Mouse (Mus musculus): ENCODE results near the gene Hmga1. TPM values are rescaled to one million over a fixed set of nuclear protein-coding genes. Genes with fewer than 3 reads are reported as not detected.

The Hmga1 gene
- 10 to 100 TPM; 47.6 to 52.8 TPM for total RNA-seq (2021)

DNA sequence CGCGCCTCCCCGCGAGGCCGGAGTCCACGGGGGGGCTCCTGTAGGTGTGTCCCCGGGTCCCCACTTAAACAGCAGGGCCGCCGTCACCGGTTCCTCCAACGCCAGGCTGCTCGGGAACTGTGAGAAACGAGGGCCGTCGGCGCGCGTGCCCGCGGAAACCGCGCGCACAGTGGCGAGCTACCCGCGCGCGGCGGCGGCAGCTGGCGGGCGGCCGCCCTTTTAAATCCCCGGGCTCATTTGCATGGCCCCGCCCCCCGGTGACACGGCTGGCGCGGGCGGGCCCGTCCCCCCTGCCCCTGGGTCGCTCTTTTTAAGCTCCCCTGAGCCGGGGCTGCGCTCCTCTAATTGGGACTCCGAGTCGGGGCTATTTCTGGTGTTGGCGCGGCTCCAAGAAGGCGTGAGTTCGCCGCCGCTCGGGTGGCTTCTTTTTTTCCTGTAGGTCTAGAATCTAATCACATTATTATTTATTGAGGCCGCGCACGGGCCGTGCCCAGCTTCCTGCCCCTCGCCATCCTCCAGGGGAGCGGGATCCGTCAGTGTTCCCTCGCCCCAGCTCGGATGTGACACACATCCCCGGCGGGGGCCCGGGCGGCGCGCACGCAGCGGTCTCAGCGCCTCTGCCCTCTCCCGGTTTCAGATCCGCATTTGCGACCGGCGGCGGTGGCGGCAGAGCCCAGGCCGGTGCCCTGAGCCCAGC, at the start of gene Hmga1:
TSS of gene Hmga1 (plus strand) at position 183 of the 697 bp plus-strand sequence.
- intact Hi-C loops (cut with DNase I) = no loop called here
- peak; percentile 80 to 82 for DNase-seq (ENCODE audit: low spot score in 2 of 2)

DNA sequence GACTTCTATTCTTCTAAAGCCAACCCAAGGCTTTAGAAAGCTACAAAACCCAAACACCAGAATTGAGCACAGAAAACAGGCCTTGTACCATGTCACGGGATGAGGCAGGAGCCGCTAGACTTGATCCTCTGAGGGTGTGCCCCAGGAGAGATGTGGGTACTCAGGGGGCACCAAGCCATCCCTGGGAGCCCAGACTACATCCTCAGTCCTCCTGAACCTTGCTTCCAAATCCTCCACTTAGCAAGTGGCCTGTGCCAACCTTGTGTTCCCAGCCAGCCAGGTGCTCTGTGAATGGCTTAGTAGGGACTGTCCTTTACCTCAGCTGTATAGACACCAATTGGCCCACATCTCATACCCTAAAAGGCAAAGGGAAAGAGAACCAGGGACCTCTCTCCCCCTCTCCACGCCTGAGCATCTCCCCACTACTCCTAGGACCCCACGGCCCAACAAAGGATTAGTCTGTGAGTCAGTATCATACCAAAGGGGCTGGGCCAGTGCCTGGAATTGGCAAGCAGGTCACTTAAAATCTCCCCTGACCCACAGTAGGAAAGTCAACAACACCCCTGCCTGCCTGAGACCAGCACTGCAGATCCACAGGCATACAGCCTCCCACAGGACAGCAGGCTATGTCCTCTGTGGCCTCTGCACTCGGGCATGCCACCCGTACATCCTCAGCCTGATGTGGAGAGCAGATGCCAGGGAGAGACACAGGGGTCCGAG, 49.3 kb upstream of the Hmga1 start:
- DNase-seq (ENCODE audit: low spot score in 2 of 2) = no peak
- intact Hi-C loops (cut with DNase I) = no loop called here

DNA sequence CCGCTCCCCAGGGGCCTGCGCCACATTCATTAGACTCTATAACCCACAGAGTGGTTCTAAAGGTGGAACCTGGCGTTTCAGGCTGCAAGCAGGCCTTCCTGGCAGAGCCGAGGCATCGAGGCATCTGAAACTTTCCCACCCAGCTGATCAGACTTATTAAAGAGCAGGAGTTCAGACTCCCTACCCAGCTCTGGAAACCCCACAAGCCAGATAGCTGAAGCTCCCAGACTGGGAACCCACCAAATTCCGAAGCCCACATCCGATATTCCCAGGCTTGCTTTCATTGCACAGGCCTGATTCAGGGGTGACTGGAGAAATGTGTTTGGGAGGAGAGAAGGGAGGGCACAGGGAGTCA, 48.7 kb upstream of the Hmga1 start:
- intact Hi-C loops (cut with DNase I) = no loop called here
- no peak for DNase-seq (ENCODE audit: low spot score in 2 of 2)

DNA sequence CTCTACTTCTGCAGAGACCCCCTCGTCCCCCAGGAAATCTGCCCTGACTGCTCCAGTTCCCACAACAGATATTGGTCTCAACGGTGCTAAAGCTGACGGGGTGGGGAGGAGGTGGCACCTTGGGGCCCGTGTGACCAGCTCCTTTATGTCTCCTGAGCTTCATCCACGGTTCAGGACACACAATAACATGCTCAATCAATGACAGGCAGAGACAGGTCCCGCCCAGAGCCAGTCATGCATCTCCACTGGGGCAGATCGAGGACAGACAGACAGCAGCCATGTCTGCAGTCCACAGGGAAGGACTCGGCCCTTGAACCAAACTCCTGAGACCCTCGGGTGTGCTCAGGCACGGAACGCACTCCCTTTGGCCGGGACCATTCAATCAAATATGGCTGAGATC, 48.3 kb upstream of the Hmga1 start:
- DNase-seq (ENCODE audit: low spot score in 2 of 2) = no peak
- intact Hi-C loops (cut with DNase I) = no loop called here

DNA sequence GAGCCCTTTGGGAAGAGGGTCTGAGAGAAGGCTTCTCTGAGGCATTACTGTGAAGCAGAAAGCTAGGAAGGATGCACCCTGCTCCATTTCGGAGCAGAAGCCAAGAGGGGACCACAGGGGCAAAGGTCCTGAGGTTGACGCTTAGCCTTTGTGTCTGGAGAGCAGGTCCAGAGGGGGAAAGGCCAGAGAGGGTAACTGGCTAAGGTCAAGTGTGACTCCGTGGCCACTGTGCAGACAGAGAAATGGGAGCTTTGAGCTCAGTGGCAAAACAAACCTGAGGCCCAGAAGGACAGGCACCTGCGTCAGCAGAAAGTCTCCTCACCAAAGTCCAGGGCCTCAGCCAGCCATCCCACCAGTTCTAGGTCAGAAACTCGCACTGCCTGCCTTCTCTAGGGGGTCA, 47.8 kb upstream of the Hmga1 start:
- intact Hi-C loops (cut with DNase I) = no loop called here
- DNase-seq (ENCODE audit: low spot score in 2 of 2) = no peak

DNA sequence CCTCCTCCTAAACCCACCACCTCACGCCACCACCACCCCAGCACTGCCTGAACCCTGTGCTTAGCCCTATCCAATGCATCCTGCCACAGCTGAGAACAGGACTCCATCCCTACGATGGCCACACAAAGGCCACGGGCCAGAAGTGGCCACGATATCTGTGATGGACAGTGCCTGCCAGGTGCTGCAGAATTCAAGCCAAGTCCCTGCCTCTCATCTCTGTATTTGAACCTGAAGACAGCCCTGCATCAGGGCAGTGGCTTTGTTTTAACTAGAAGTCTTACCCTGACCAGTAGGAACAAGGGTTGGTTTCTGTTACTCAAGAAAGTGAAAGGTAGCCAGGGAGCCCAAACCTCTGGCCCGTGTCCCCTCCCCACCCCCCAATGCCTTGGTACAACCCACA, 47.2 kb upstream of the Hmga1 start:
- intact Hi-C loops (cut with DNase I) = no loop called here
- no peak for DNase-seq (ENCODE audit: low spot score in 2 of 2)

DNA sequence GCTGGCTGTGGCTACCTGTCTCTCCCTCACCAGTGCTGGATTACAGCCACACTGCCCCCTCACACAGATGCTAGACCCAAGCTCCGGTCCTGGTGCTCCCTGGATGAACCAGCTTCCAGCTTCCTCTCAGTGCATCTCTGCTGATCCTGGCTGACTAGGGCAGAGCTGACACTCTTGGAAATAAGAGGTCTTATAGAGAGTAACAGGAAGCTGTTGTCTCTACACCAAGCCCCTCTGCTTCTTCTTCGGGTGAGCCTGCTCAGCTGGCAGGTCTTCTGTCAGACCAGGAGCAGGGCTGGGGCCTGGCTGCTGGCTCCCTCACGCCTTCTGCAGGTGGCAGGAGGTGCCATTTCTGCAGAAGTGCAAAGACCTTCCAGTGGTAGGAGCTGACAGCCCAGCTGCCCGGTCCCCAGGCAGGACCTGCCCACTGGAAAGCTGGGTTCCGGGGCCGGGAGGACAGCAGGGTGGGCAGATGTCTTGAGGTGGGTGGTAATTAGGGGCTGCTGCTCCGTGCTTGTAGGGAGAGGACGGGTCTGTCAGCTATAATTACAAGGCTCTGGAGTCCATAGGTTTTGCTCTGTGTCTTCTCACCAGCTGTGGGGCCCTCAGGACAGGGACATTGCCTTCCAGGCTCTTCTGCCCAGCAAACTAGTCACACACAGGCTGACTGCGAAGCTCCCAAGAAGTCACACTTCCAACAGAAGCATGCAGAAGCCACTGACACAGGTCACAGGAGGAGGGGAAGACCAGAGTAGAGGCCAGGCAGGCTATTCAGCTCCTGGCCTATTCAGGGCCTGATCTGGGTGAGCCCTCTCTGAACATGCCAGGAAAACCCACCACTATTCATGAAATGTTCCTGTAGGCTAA, 45.8 kb upstream of the Hmga1 start:
- no peak for DNase-seq (ENCODE audit: low spot score in 2 of 2)
- intact Hi-C loops (cut with DNase I) = loop anchor here (5.0 kb wide), 2 partner anchors 118 to 318 kb away; no protein-coding TSS in a partner anchor

DNA sequence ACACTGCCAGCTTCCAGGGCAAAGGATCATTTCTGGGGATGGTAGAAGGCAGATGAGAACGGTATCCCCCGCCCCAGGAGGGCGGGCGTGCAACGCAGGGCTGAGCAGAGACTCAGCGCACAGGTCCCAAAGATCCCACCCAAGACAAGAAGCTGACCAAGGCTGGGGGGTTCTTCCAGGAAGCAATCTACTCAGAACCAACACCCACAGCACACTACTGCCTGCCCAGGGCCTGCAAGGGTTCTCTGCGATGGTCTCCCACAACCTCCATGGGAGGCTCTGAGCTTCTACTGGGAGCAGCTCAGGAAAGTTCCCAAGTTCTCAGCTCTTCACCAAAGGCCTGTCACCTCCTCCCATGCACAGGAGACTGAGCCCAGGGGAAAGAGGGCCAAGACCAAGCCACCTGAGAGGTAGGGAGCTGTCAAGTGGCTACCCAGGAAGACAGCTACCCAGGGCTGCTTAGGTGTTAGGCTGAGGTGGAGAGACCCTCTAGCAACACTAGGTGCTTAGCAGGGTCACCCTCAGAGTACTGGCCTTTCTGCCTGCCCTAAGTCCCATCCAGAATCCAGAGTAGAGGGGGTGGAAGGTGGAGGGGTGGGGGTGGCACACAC, 45.1 kb upstream of the Hmga1 start:
- intact Hi-C loops (cut with DNase I) = loop anchor here (5.0 kb wide), 2 partner anchors 119 to 319 kb away; no protein-coding TSS in a partner anchor
- no peak for DNase-seq (ENCODE audit: low spot score in 2 of 2)

DNA sequence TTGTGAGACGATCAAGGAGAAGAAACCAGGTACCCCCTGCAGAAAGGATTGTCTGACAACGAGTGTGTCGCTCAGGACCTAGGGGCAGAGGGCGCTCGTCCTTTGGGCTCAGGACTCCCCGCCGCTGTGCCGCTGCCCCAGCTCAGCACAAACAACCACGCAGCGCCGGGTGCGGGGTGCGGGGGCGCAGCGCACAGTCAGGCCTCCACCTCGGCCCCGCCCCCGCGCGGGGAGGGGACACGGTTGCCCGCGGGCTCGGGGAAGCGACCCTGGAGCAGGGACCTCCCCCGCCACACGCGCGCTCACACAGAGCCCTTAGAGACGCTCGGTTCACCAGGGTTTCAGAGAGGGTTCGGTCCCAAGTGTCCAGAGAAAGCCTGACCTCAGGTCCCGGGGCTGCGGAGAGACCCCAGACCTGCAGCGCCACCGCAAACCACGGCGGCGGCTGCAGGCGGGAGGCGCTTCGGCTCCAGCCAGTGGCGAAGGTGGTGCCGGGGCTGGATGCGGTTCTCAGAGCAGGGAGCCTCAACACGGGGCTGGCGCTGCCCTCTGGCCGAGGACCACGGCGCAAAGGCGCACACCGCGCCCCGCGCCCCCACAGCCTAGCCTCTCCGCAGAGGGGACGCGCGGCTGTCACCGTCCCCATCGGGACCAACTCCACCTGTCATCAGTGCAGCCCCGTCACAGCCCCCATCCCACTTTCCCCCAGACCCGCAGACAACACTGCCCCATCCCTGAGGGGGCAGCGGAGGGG, 44.3 kb upstream of the Hmga1 start:
- intact Hi-C loops (cut with DNase I) = loop anchor here (5.0 kb wide), 2 partner anchors 120 to 320 kb away; no protein-coding TSS in a partner anchor
- DNase-seq (ENCODE audit: low spot score in 2 of 2) = peak; percentile 36 to 52

DNA sequence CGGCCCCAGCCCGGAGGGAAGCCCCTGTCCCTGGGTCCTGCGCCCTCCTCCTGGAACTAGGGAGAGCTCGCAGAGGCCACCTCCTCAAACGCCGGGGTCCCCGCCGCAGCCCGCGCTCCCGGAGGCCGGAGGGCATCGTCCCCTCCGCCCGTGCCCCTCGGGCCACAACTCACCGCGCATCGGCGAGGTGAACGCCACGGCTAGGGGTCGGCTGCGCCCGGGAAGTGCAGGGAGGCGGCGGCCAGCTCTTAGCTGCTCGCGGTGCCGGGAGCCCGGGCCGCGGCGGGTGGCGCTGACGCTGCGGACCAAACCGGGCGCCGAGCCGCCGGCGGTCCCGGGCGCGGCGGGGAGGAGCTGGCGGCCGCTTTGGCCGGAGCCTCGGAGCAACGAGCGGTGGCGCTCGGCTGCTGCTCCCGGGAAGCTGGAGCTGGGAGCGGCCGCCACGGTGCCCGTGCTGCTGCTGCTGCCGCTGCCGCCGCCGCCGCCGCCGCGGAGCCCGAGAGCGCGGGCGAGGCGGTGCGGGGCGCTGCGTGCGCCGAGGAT, 43.6 kb upstream of the Hmga1 start:
- intact Hi-C loops (cut with DNase I) = loop anchor here (5.0 kb wide), 2 partner anchors 120 to 320 kb away; no protein-coding TSS in a partner anchor
- DNase-seq (ENCODE audit: low spot score in 2 of 2) = peak in 1 of 2 experiments; percentile 42

DNA sequence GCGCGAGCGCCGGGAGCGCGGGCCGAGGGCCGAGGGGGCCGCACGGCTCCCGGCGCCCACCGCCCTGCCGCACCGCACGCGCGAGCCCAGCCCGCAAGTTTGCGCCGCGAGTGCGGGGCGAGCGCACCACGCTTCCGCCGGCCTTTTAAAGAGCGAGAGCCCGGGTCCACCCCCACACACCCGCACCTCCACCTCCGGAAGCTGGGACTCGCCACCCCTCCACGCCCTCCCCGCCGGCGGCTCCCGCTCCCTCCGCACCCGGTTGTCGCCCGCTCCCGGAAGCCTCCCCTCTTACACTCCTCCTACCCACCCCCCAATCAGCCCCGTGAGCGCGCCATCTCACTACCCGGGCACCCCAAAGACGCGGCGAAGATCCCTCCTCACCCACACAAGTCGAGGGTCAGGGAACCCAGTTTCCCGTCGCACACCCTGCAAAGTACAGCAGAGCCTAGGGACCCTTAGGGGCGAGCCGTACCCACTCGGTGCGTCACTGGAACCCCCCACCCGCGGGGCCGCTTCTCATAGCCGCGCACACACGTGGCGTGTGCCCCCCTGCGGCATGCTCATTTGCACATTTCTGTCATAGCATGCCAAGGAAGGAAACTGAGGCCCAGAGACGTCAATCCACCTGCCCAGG, 42.9 kb upstream of the Hmga1 start:
- DNase-seq (ENCODE audit: low spot score in 2 of 2) = no peak
- intact Hi-C loops (cut with DNase I) = loop anchor here (5.0 kb wide), 2 partner anchors 121 to 321 kb away; no protein-coding TSS in a partner anchor

DNA sequence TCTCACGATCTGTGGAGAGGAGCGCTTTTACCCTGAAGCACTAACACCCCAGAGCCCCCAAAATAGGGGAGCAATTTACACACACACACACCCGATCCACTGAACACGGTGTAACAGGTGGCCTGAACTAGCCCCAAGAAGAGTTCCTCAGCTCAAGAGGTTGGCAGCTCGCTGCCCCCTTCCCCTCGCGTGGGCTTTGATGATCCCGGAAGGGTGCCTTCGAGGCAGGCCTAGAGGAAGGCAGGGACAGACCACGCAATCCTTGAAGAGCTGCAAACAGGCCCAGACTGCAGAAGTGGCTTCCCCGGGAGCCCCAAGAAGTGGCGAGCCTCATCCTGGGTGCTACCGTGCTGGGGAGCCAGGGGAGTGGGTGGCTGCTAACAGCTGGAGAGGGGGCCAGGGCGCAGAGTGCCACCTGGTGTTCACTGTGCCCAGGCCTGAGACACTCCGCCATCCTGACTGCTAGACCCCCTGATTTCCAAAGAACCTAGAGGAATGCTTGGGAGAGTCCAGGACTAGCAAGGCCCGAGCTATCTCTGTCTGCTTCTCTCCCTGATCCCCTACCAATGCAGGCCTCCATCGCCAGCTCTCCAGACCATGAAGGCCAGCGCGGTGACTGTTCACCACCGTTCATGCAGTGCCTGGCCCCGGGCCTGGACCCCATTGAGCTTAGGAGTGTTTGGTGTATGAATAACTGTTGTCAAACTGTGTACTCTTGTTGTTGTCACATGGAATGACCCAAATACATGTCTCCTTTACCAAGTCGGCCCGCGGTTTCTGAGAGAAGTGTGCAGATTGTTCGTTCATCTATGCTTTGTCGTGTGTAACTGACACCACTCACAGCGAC, 42.2 kb upstream of the Hmga1 start:
- no peak for DNase-seq (ENCODE audit: low spot score in 2 of 2)
- intact Hi-C loops (cut with DNase I) = loop anchor here (5.0 kb wide), 2 partner anchors 122 to 322 kb away; no protein-coding TSS in a partner anchor

DNA sequence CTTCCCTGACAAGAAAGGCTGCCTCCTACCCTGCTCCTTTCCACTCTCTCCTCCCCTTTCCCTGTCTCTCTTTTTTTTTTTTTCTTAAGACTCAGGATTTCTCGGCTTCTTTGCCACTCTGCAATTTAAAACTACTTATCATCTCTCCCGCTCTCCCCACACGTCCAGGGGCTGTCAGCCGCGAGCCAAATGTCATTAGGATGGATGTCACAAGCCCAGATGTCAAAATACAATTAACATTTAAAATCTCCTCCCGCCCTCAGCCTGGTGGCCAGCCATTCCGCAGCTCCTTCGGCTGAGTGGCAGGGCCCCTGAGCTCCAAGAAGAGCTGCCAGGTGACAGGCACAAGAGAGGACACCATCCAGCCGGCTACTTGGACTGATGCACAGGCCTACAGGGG, 38.0 kb upstream of the Hmga1 start:
- no peak for DNase-seq (ENCODE audit: low spot score in 2 of 2)
- intact Hi-C loops (cut with DNase I) = no loop called here

DNA sequence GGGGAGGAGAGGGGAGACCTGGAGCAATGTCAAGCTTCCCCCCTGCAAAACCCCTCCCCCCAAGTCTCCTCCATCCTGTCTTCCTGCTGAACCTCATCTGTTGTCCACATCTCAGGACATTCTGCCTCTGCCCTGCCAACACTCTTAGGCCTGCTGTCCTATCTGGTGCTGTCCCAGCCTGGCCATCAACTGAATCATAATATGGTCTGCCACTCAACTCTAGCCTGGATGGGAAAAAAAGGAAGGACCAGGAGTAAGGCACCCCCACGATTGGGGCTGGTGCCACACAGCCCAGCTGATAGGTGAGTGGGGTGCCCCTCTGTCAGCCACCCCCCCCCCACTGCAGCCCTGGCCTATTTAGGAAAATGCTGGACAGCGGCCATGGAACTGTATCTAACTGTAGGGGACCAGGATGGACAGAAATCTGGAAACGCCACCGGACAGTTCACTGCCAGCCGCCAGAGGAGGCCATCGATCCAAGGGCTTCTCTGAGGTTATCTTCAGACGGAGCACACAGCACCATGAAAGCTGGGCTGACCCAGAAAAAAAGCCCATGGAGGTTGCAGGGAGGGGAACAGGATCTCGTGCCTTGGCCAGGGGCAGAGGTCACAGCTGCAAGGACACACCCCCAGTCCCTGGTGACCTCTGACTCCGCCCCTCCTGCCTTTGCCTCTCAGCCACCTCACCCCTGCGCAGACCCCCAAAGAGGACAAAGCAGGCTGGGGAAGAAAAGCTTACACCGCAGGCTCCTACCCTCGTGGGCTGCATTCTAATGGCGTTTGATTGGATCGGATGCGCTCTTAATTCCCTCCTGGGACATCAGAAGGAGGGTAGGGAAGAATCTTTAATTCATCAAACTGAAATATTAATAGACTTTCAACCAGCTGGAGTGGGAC, 37.3 kb upstream of the Hmga1 start:
- DNase-seq (ENCODE audit: low spot score in 2 of 2) = no peak
- intact Hi-C loops (cut with DNase I) = no loop called here

DNA sequence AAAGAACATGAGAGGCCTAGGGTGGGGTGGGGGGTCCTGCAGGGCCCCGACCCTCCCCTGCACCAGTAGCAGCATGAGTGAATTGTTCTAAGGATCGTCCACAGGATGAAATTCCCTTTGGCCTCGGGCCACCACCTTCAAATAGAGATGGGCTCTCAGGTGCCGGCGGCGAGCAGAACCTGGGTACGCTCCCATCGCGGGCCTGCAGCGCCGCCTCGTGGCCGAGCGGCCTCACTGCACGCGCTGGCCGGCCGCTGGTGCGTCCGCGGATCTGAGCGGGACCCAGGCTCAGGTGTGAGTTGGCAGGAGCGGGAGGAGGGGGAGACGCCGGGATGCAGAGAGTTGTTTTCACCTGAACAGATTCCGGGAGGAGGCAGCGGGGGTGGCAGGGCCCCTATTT, 35.7 kb upstream of the Hmga1 start:
- intact Hi-C loops (cut with DNase I) = loop anchor here (2.0 kb wide), 2 partner anchors 356 to 488 kb away; no protein-coding TSS in a partner anchor
- peak; percentile 49 to 65 for DNase-seq (ENCODE audit: low spot score in 2 of 2)

DNA sequence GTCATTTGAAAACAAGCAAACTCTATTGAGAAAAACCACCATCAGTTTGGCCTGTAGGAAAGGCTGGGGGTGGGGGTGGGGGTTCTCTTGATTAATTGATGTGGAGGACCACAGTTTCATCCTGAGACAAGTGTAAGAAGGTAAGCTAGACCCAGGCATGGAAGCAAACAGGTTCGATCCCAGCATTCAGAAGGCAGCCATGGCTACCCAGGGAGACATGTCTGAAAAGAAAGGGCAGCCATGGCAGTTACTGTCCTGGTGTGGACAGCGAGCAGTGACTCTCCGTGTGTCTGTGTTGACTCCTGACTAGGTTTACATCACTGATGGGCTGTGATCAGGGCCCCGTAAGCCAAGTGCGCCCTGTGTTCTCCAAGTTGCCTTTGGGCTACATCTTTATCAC, 35.0 kb upstream of the Hmga1 start, which contains the start of gene Grm4:
TSS of gene Grm4 (minus strand) at position 101 of the 400 bp plus-strand sequence.
- intact Hi-C loops (cut with DNase I) = loop anchor here (2.0 kb wide), 2 partner anchors 357 to 489 kb away; no protein-coding TSS in a partner anchor
- no peak for DNase-seq (ENCODE audit: low spot score in 2 of 2)

All from left cerebral cortex, postnatal 25 days (tissue).